Mouse (Mus musculus) heart, embryonic 11.5 days (tissue): ENCODE results near the gene Tcaf3. TPM values are rescaled to one million over a fixed set of nuclear protein-coding genes. Genes with fewer than 3 reads are reported as not detected.

Experiments used
- ATAC-seq: fragments of 200-750 bp; cut with Nextera tagmentation; replicated peaks from 2 replicates; pipeline ENCODE4 v1.8.0; 2017; ENCODE audit warnings: moderate library complexity; ENCODE audit not compliant: insufficient number of reproducible peaks, low FRiP score, low TSS enrichment
- H3K27ac ChIP-seq: fragments of 300-500 bp; sonication (generic); 2 replicates; pipeline ENCODE4 v1.5.1; 2014; ENCODE audit warnings: mild to moderate bottlenecking, low read depth, low read length
- H3K27me3 ChIP-seq: fragments of 300-500 bp; sonication (generic); 2 replicates; pipeline ENCODE4 v1.6.1; 2014; ENCODE audit warnings: mild to moderate bottlenecking, low read length, mixed read lengths; ENCODE audit not compliant: control insufficient read depth, insufficient read depth
- H3K36me3 ChIP-seq: fragments of 300-500 bp; sonication (generic); 2 replicates; pipeline ENCODE4 v1.6.1; 2014; ENCODE audit warnings: mild to moderate bottlenecking, low read length, moderate library complexity, mixed read lengths; ENCODE audit not compliant: control insufficient read depth, insufficient read depth
- H3K4me1 ChIP-seq: fragments of 300-500 bp; sonication (generic); 2 replicates; pipeline ENCODE4 v1.6.1; 2014; ENCODE audit warnings: low read length; ENCODE audit not compliant: control insufficient read depth, insufficient read depth
- H3K4me2 ChIP-seq: fragments of 300-500 bp; sonication (generic); 2 replicates; pipeline ENCODE4 v1.6.1; 2014; ENCODE audit warnings: mild to moderate bottlenecking, moderate library complexity
- H3K4me3 ChIP-seq: fragments of 300-500 bp; sonication (generic); 2 replicates; pipeline ENCODE4 v1.5.1; 2014; ENCODE audit warnings: low read depth, low read length
- H3K9ac ChIP-seq: fragments of 300-500 bp; sonication (generic); 2 replicates; pipeline ENCODE4 v1.6.1; 2014; ENCODE audit warnings: mild to moderate bottlenecking, low read depth, low read length, moderate library complexity
- H3K9me3 ChIP-seq: fragments of 300-500 bp; sonication (generic); replicated peaks from 2 replicates; pipeline ENCODE4 v1.6.1; 2016; ENCODE audit warnings: low read length; ENCODE audit not compliant: control insufficient read depth
- WGBS: fragments of 180-500 bp; shearing (Covaris S2); extraction: QIAGEN DNeasy Blood & Tissue Kit; methylation state at CpG from one replicate; pipeline ENCODE4 v1.1.7; 2014; ENCODE audit not compliant: insufficient replicate concordance; 5-methylcytosine and 5-hydroxymethylcytosine counted together
- polyA plus RNA-seq: library from polyadenylated mRNA; unstranded; fragments of >200 nt; fragmentation: Nextera tagmentation; extraction: Ambion mirVana; gene quantifications from 2 replicates; pipeline ENCODE4 v1.2.1, GENCODE M21; 2014

Tcaf3 gene
- polyA plus RNA-seq, 1 experiment from 2014 or later: not detected

GRCm38 (mm10) chr6:42558641-42559040 is 38.9 kb downstream of the Tcaf3 start:
- Histone ChIP-seq H3K27me3 (no peaks in the 10 kb centered on the region), H3K9me3 (no peaks in the 10 kb centered on the region), H3K27ac (no peak overlapping the region), H3K36me3 (no peaks in the 10 kb centered on the region), H3K4me2 (no peak overlapping the region), H3K4me1 (0 out of 2 replicates have a peak, but pooled peaks cover 2% of the 10 kb centered on the region), H3K9ac (no peak overlapping the region), H3K4me3 (no peak overlapping the region)
- no peak for ATAC-seq
- WGBS: 93% methylated on average over 14 of the region's 14 CpGs

- Histone ChIP-seq H3K27me3 (no peaks in the 10 kb centered on the region), H3K27ac (no peak within 1 kb of the TSS), H3K4me1 (peaks cover 3% of the 10 kb centered on the region; the same call in 1 of the 2 replicates), H3K36me3 (no peaks in the 10 kb centered on the region), H3K9me3 (no peaks in the 10 kb centered on the region), H3K4me3 (no peak within 1 kb of the TSS), H3K9ac (no peak within 1 kb of the TSS), H3K4me2 (no peak within 1 kb of the TSS)
- 74% methylated on average over 4 of the region's 4 CpGs for WGBS
- ATAC-seq: no peak
Measured at GRCm38 (mm10) chr6:42547461-42547860, 50.0 kb downstream of the Tcaf3 start, which contains the start of gene Olfr455. TSS of gene Olfr455 (minus strand) at chr6:42547587.

DNA sequence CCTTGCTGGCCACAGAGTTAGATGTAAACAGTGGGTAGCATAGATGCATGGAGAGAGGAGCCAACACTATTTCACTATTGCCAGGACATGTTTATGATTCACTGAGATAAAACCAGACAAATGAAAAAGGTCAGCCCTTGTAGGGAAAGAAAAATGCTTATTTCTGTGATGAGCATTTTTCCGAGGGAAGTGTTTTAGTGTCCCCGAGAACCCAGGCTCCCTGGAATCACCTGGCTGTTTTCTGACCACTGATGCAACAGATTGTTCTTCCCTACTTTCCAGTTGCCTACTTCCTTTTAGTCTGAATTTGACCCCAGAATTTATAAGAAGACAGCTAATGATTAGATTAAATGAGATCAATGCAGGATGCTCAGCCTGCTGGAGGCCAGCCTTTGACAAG is 51.3 kb downstream of the Tcaf3 start:
- Histone ChIP-seq H3K27ac (no peak overlapping the region), H3K9ac (no peak overlapping the region), H3K36me3 (no peaks in the 10 kb centered on the region), H3K27me3 (no peaks in the 10 kb centered on the region), H3K9me3 (no peaks in the 10 kb centered on the region), H3K4me3 (no peak overlapping the region), H3K4me2 (no peak overlapping the region), H3K4me1 (peaks cover 3% of the 10 kb centered on the region; the same call in 1 of the 2 replicates)
- WGBS: 82% methylated on average over 2 of the region's 2 CpGs
- ATAC-seq: no peak

- H3K4me1 ChIP-seq: peaks cover 3% of the 10 kb centered on the region; the same call in 1 of the 2 replicates
- H3K9ac ChIP-seq: no peak overlapping the region
- ATAC-seq: no peak
- no peak overlapping the region for H3K4me2 ChIP-seq
- no peak overlapping the region for H3K4me3 ChIP-seq
- no peaks in the 10 kb centered on the region for H3K27me3 ChIP-seq
- H3K27ac ChIP-seq: no peak overlapping the region
- no peaks in the 10 kb centered on the region for H3K36me3 ChIP-seq
- WGBS: 34% methylated on average over 2 of the region's 2 CpGs
- H3K9me3 ChIP-seq: no peaks in the 10 kb centered on the region
Measured at GRCm38 (mm10) chr6:42545451-42545885, 52.0 kb downstream of the Tcaf3 start.

- H3K4me1 ChIP-seq: peaks cover 3% of the 10 kb centered on the region; the same call in 1 of the 2 replicates
- no peak overlapping the region for H3K27ac ChIP-seq
- no peak overlapping the region for H3K9ac ChIP-seq
- H3K27me3 ChIP-seq: no peaks in the 10 kb centered on the region
- WGBS: 23% methylated on average over 1 of the region's 1 CpGs
- no peaks in the 10 kb centered on the region for H3K9me3 ChIP-seq
- H3K36me3 ChIP-seq: no peaks in the 10 kb centered on the region
- no peak overlapping the region for H3K4me3 ChIP-seq
- H3K4me2 ChIP-seq: no peak overlapping the region
- no peak for ATAC-seq
Measured at GRCm38 (mm10) chr6:42544846-42545245, 52.6 kb downstream of the Tcaf3 start.

GRCm38 (mm10) chr6:42542036-42543031 is 55.2 kb downstream of the Tcaf3 start:
- H3K27ac ChIP-seq: no peak overlapping the region

GRCm38 (mm10) chr6:42540681-42541080 is 56.8 kb downstream of the Tcaf3 start:
- Histone ChIP-seq H3K4me2 (no peak overlapping the region), H3K4me3 (no peak overlapping the region), H3K9me3 (no peaks in the 10 kb centered on the region), H3K9ac (no peak overlapping the region), H3K27me3 (no peaks in the 10 kb centered on the region), H3K4me1 (peaks cover 3% of the 10 kb centered on the region; the same call in 1 of the 2 replicates), H3K36me3 (no peaks in the 10 kb centered on the region), H3K27ac (no peak overlapping the region)
- no peak for ATAC-seq
- WGBS: 79% methylated on average over 1 of the region's 1 CpGs

More at GRCm38 (mm10) chr6:42542036-42543031, 55.2 kb downstream of the Tcaf3 start:
- Histone ChIP-seq H3K4me3 (no peak overlapping the region), H3K4me2 (no peak overlapping the region), H3K9ac (no peak overlapping the region), H3K36me3 (no peaks in the 10 kb centered on the region), H3K4me1 (peaks cover 3% of the 10 kb centered on the region; the same call in 1 of the 2 replicates), H3K9me3 (no peaks in the 10 kb centered on the region), H3K27me3 (no peaks in the 10 kb centered on the region)
- ATAC-seq: no peak
- 70% methylated on average over 4 of the region's 4 CpGs for WGBS

DNA sequence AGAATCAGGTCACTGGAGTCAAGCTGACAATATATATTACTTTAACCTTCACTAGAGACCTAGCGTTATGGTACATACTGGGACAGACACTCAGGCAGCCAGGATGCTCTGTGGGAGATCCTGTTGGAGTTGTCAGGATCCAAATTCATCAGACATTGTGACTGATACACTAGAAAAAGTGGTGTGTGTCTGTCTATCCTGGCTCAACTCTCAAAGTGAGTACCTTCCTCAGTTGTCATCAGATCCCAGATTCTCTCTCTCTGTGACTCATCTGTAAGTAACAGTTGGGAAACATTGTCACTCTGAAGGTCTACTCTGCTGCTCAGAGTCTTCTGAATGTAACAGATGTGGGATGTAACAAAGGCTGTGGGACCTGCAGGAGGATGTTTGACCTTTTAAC is 57.8 kb downstream of the Tcaf3 start:
- no peak overlapping the region for H3K4me2 ChIP-seq
- H3K9ac ChIP-seq: no peak overlapping the region
- ATAC-seq: no peak
- H3K27me3 ChIP-seq: no peaks in the 10 kb centered on the region
- WGBS: 77% methylated on average over 1 of the region's 1 CpGs
- H3K27ac ChIP-seq: no peak overlapping the region
- no peaks in the 10 kb centered on the region for H3K4me1 ChIP-seq
- no peaks in the 10 kb centered on the region for H3K9me3 ChIP-seq
- H3K4me3 ChIP-seq: no peak overlapping the region
- no peaks in the 10 kb centered on the region for H3K36me3 ChIP-seq
